Mouse (Mus musculus) R1 (cell line): ENCODE results near the gene Elp1.

Source experiments
- DNase-seq: peaks from one replicate; pipeline ENCODE4 v3.0.0-alpha.2; 2018; ENCODE audit warnings: low read depth, low spot score

Gene Elp1

DNA sequence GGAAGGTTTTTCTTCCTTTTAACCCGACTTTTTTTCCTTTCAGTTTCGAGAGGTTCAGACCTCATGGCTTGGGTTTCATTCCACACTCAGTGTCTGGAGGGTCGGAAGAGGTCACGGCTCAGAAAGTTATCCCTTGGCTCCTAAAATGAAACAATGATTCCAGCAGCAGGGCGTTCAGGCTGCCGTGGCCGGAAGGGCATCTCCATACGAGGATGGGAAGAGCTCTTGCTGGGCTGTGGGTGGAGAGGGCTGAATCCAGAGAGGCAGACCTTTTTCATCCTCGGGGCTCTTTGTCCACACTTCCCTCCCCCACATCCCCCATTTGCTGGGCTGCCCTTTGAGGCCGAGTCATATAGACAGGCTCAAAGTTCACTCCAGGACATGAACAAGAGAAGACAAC lies 99.9 kb downstream of the Elp1 start:
- peak; percentile 30 for DNase-seq
